8 mouse cellular contexts compared by ENCODE assay signal in the genomic region with DNA sequence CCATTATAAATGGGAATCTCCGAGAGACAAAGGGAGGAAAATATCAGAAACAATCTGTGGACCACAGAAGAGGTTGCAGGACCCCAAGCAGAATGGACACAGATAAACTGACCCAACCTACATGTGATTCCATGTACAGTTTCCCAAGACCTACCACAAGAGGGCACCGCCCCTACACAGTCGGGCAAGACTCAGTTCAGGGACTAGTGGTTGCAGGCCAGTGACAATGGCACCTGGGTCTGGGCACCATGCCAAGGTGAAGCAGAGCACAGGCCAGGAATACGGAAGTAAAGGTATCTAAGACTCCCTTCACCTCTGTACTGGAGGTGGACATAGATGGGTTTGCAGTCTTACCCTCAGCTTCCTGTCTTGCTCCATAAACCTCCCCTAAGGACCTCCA. TPM values are rescaled to one million over a fixed set of nuclear protein-coding genes. Genes with fewer than 3 reads are reported as not detected.
DNase-seq lines count a peak whose midpoint lies in the region; ATAC-seq lines count a peak whose summit lies in the region.

No protein-coding gene starts in this region.

- peak; percentile 30 for DNase-seq in heart, adult 18-20 months
- DNase-seq in heart, adult 9 months (ENCODE audit: low spot score in 2 of 2): no peak
- peak; percentile 68 for DNase-seq in CD4-positive, CD25-positive, alpha-beta regulatory T cell, adult 2 months (ENCODE audit: low read depth, low spot score)
- peak; percentile 39 for DNase-seq in brain, adult 2 months (ENCODE audit: low read depth, low spot score)
- DNase-seq in kidney, adult 8-10 months: peak; percentile 76
- peak; percentile 74 for DNase-seq in thymus, postnatal 4 days
- no peak for DNase-seq in frontal cortex, postnatal 10 days (ENCODE audit: low spot score in 2 of 2)

- peak; percentile 86 for ATAC-seq in megakaryocyte, adult 5-6 weeks (ENCODE audit: poor library complexity, severe bottlenecking)

RNA-seq across cellular contexts. Expression of a gene that starts 8.8 kb away (rescaled TPM):
- 1 to 10 TPM; 1.6 to 2.0 TPM for total RNA-seq in heart, adult 18-20 months (2021)
- 0.05 TPM in 1 of 2 replicates, not detected in the other for total RNA-seq in megakaryocyte, adult 5-6 weeks (2015)
- total RNA-seq in megakaryocyte, adult 5-6 weeks (2017): not detected in 2 replicates

RNA-seq across cellular contexts. Expression of a gene that starts 26.3 kb away (rescaled TPM):
- under 1 TPM in 1 of 2 experiments, not detected in 1; 0.36 TPM for total RNA-seq in heart, adult 18-20 months (2021)
- not detected in 2 replicates for total RNA-seq in megakaryocyte, adult 5-6 weeks (2015)
- not detected in 2 replicates for total RNA-seq in megakaryocyte, adult 5-6 weeks (2017)

RNA-seq across cellular contexts. Expression of a gene that starts 29.5 kb away (rescaled TPM):
- total RNA-seq in heart, adult 18-20 months (2021): 1 to 10 TPM; 5.0 to 5.5 TPM
- total RNA-seq in megakaryocyte, adult 5-6 weeks (2015): 3.9 and 4.4 TPM in 2 replicates
- total RNA-seq in megakaryocyte, adult 5-6 weeks (2017): 7.5 and 11.7 TPM in 2 replicates

RNA-seq across cellular contexts. Expression of a gene that starts 29.8 kb away (rescaled TPM):
- total RNA-seq in heart, adult 18-20 months (2021): 1 to 10 TPM; 6.3 to 8.5 TPM
- total RNA-seq in megakaryocyte, adult 5-6 weeks (2015): 11.4 and 13.1 TPM in 2 replicates
- total RNA-seq in megakaryocyte, adult 5-6 weeks (2017): 3.0 and 6.1 TPM in 2 replicates

RNA-seq across cellular contexts. Expression of a gene that starts 36.3 kb away (rescaled TPM):
- total RNA-seq in heart, adult 18-20 months (2021): 10 to 100 TPM; 16.6 to 17.6 TPM
- 1.5 and 3.5 TPM in 2 replicates for total RNA-seq in megakaryocyte, adult 5-6 weeks (2015)
- total RNA-seq in megakaryocyte, adult 5-6 weeks (2017): 1.5 and 8.3 TPM in 2 replicates

Comparison
In these comparisons a context has a peak if more than half of its experiments do, and no peak if none do; other contexts are left out.
1. DNase-seq: peak in heart, adult 18-20 months (2 of 2), CD4-positive, CD25-positive, alpha-beta regulatory T cell, adult 2 months (single experiment), brain, adult 2 months (single experiment), kidney, adult 8-10 months (2 of 2) and thymus, postnatal 4 days (single experiment); none in heart, adult 9 months (0 of 2) and frontal cortex, postnatal 10 days (0 of 2).